Mouse (Mus musculus): ENCODE results near the gene Cdsn. TPM values are rescaled to one million over a fixed set of nuclear protein-coding genes. Genes with fewer than 3 reads are reported as not detected.

Gene Cdsn
- polyA plus RNA-seq (2012; rRNA removed) = 0.13 and 0.18 TPM in 2 replicates

- DNase-seq (ENCODE audit: low read depth in 1 of 2, low spot score in 2 of 2) = no peak
- Histone ChIP-seq H3K4me1 (ENCODE audit: control insufficient read depth, insufficient read depth, insufficient read length) (no peaks in the 10 kb centered on the region), H3K27me3 (ENCODE audit: control insufficient read depth, insufficient read depth, low read length) (no peaks in the 10 kb centered on the region), H3K27ac (ENCODE audit: insufficient read depth, low read length) (no peak within 1 kb of the TSS), H3K4me3 (ENCODE audit: extremely low read depth, insufficient read depth, insufficient read length) (no peak within 1 kb of the TSS), H3K36me3 (ENCODE audit: control insufficient read depth, insufficient read depth, low read length) (no peaks in the 10 kb centered on the region)
- no peak for TF ChIP-seq POLR2A (IDR thresholded peaks at IDR 0.05; ENCODE audit: low read depth, low read length)
- 80% methylated on average over 10 of the region's 10 CpGs for WGBS
Observed at GRCm38 (mm10) chr17:35551881-35552414, at the start of gene Cdsn. Cdsn (plus strand) TSS chr17:35552128.

GRCm38 (mm10) chr17:35502226-35502625 is 49.7 kb upstream of the Cdsn start:
- Histone ChIP-seq H3K4me3 (ENCODE audit: extremely low read depth, insufficient read depth, insufficient read length) (no peak overlapping the region), H3K27me3 (ENCODE audit: control insufficient read depth, insufficient read depth, low read length) (peaks cover 3% of the 10 kb centered on the region; the same call in 1 of the 2 replicates), H3K27ac (ENCODE audit: insufficient read depth, low read length) (no peak overlapping the region), H3K36me3 (ENCODE audit: control insufficient read depth, insufficient read depth, low read length) (no peaks in the 10 kb centered on the region), H3K4me1 (ENCODE audit: control insufficient read depth, insufficient read depth, insufficient read length) (no peaks in the 10 kb centered on the region)
- no peak for TF ChIP-seq POLR2A (IDR thresholded peaks at IDR 0.05; ENCODE audit: low read depth, low read length)
- WGBS = 23% methylated on average over 6 of the region's 6 CpGs
- no peak for DNase-seq (ENCODE audit: low read depth in 1 of 2, low spot score in 2 of 2)

- TF ChIP-seq CTCF (IDR thresholded peaks at IDR 0.05; ENCODE audit: extremely low read depth, insufficient read depth, insufficient read length, insufficient replicate concordance) = no peak
- no peak for TF ChIP-seq POLR2A (IDR thresholded peaks at IDR 0.05; ENCODE audit: low read depth, low read length)
- Histone ChIP-seq H3K4me1 (ENCODE audit: control insufficient read depth, insufficient read depth, insufficient read length) (no peaks in the 10 kb centered on the region), H3K27me3 (ENCODE audit: control insufficient read depth, insufficient read depth, low read length) (peaks cover 3% of the 10 kb centered on the region; the same call in 1 of the 2 replicates), H3K27ac (ENCODE audit: insufficient read depth, low read length) (no peak overlapping the region), H3K4me3 (ENCODE audit: extremely low read depth, insufficient read depth, insufficient read length) (no peak overlapping the region), H3K36me3 (ENCODE audit: control insufficient read depth, insufficient read depth, low read length) (no peaks in the 10 kb centered on the region)
- no peak for DNase-seq (ENCODE audit: low read depth in 1 of 2, low spot score in 2 of 2)
- WGBS = 61% methylated on average over 5 of the region's 5 CpGs
Observed at GRCm38 (mm10) chr17:35502762-35503161, 49.2 kb upstream of the Cdsn start.

GRCm38 (mm10) chr17:35503849-35504248 is 48.1 kb upstream of the Cdsn start:
- WGBS = 35% methylated on average over 5 of the region's 5 CpGs
- TF ChIP-seq CTCF (IDR thresholded peaks at IDR 0.05; ENCODE audit: extremely low read depth, insufficient read depth, insufficient read length, insufficient replicate concordance) (no peak), POLR2A (IDR thresholded peaks at IDR 0.05; ENCODE audit: low read depth, low read length) (no peak)
- H3K27me3 ChIP-seq (ENCODE audit: control insufficient read depth, insufficient read depth, low read length) = peaks cover 3% of the 10 kb centered on the region; the same call in 1 of the 2 replicates
- no peak overlapping the region for H3K27ac ChIP-seq (ENCODE audit: insufficient read depth, low read length)
- H3K4me3 ChIP-seq (ENCODE audit: extremely low read depth, insufficient read depth, insufficient read length) = no peak overlapping the region
- H3K36me3 ChIP-seq (ENCODE audit: control insufficient read depth, insufficient read depth, low read length) = no peaks in the 10 kb centered on the region
- no peaks in the 10 kb centered on the region for H3K4me1 ChIP-seq (ENCODE audit: control insufficient read depth, insufficient read depth, insufficient read length)
- DNase-seq (ENCODE audit: low read depth in 1 of 2, low spot score in 2 of 2) = no peak

GRCm38 (mm10) chr17:35504628-35505481 is 47.1 kb upstream of the Cdsn start:
- no peak for DNase-seq (ENCODE audit: low read depth in 1 of 2, low spot score in 2 of 2)
- peaks cover 3% of the 10 kb centered on the region; the same call in 1 of the 2 replicates for H3K27me3 ChIP-seq (ENCODE audit: control insufficient read depth, insufficient read depth, low read length)
- no peaks in the 10 kb centered on the region for H3K4me1 ChIP-seq (ENCODE audit: control insufficient read depth, insufficient read depth, insufficient read length)
- TF ChIP-seq CTCF (IDR thresholded peaks at IDR 0.05; ENCODE audit: extremely low read depth, insufficient read depth, insufficient read length, insufficient replicate concordance) = no peak
- no peak for TF ChIP-seq POLR2A (IDR thresholded peaks at IDR 0.05; ENCODE audit: low read depth, low read length)
- 43% methylated on average over 8 of the region's 8 CpGs for WGBS
- no peak overlapping the region for H3K4me3 ChIP-seq (ENCODE audit: extremely low read depth, insufficient read depth, insufficient read length)
- no peak overlapping the region for H3K27ac ChIP-seq (ENCODE audit: insufficient read depth, low read length)
- no peaks in the 10 kb centered on the region for H3K36me3 ChIP-seq (ENCODE audit: control insufficient read depth, insufficient read depth, low read length)

GRCm38 (mm10) chr17:35505776-35506175 is 46.2 kb upstream of the Cdsn start, which contains the start of gene Pou5f1:
Pou5f1 (plus strand) TSS chr17:35506018.
- TF ChIP-seq POLR2A (IDR thresholded peaks at IDR 0.05; ENCODE audit: low read depth, low read length) (no peak), CTCF (IDR thresholded peaks at IDR 0.05; ENCODE audit: extremely low read depth, insufficient read depth, insufficient read length, insufficient replicate concordance) (no peak)
- Histone ChIP-seq H3K36me3 (ENCODE audit: control insufficient read depth, insufficient read depth, low read length) (no peaks in the 10 kb centered on the region), H3K4me1 (ENCODE audit: control insufficient read depth, insufficient read depth, insufficient read length) (no peaks in the 10 kb centered on the region), H3K4me3 (ENCODE audit: extremely low read depth, insufficient read depth, insufficient read length) (no peak within 1 kb of the TSS), H3K27ac (ENCODE audit: insufficient read depth, low read length) (no peak within 1 kb of the TSS), H3K27me3 (ENCODE audit: control insufficient read depth, insufficient read depth, low read length) (peaks cover 3% of the 10 kb centered on the region; the same call in 1 of the 2 replicates)
- WGBS = 60% methylated on average over 13 of the region's 13 CpGs
- no peak for DNase-seq (ENCODE audit: low read depth in 1 of 2, low spot score in 2 of 2)

- Histone ChIP-seq H3K36me3 (ENCODE audit: control insufficient read depth, insufficient read depth, low read length) (no peaks in the 10 kb centered on the region), H3K4me1 (ENCODE audit: control insufficient read depth, insufficient read depth, insufficient read length) (no peaks in the 10 kb centered on the region), H3K27ac (ENCODE audit: insufficient read depth, low read length) (no peak overlapping the region), H3K4me3 (ENCODE audit: extremely low read depth, insufficient read depth, insufficient read length) (no peak overlapping the region), H3K27me3 (ENCODE audit: control insufficient read depth, insufficient read depth, low read length) (peaks cover 3% of the 10 kb centered on the region; the same call in 1 of the 2 replicates)
- no peak for DNase-seq (ENCODE audit: low read depth in 1 of 2, low spot score in 2 of 2)
- 40% methylated on average over 10 of the region's 10 CpGs for WGBS
- no peak for TF ChIP-seq CTCF (IDR thresholded peaks at IDR 0.05; ENCODE audit: extremely low read depth, insufficient read depth, insufficient read length, insufficient replicate concordance)
- no peak for TF ChIP-seq POLR2A (IDR thresholded peaks at IDR 0.05; ENCODE audit: low read depth, low read length)
Observed at GRCm38 (mm10) chr17:35506881-35507280, 45.0 kb upstream of the Cdsn start.

All from spleen, adult 2 months (tissue).